Mouse (Mus musculus) liver, embryonic 14.5 days (tissue): ENCODE measurements around the gene Jmy. TPM values are rescaled to one million over a fixed set of nuclear protein-coding genes. Genes with fewer than 3 reads are reported as not detected.

ENCODE experiments used
- ATAC-seq: fragments of 200-750 bp; cut with Nextera tagmentation; 2 replicates; pipeline ENCODE4 v1.8.0; 2017; ENCODE audit warnings: moderate number of reproducible peaks, mild to moderate bottlenecking, moderate library complexity; ENCODE audit not compliant: insufficient read depth
- DNase-seq, 3 experiments: peaks; one replicate each; pipeline ENCODE4 v3.0.0-alpha.2; 2012 to 2013; ENCODE audit warnings: low read depth in 3 of 3, low spot score in 3 of 3
- H3K27ac ChIP-seq: fragments of 300-500 bp; sonication (generic); 2 replicates; pipeline ENCODE4 v1.5.1; 2014; ENCODE audit warnings: moderate library complexity, mild to moderate bottlenecking, control low read depth, inconsistent platforms
- H3K27me3 ChIP-seq: fragments of 300-500 bp; sonication (generic); 2 replicates; pipeline ENCODE4 v1.6.1; 2014; ENCODE audit warnings: mild to moderate bottlenecking, low read length, moderate library complexity; ENCODE audit not compliant: control insufficient read depth, insufficient read depth
- H3K36me3 ChIP-seq: fragments of 300-500 bp; sonication (generic); replicated peaks from 2 replicates; pipeline ENCODE4 v1.6.1; 2014; ENCODE audit warnings: low read depth; ENCODE audit not compliant: control insufficient read depth, insufficient read depth
- H3K4me1 ChIP-seq, 2 experiments: fragments of 200-500 bp in 1 of 2; fragments of 300-500 bp in 1 of 2; sonication (generic) in 1 of 2; replicated peaks; 2 replicates each; pipeline ENCODE4 v1.6.1; 2012 to 2014; ENCODE audit warnings: antibody characterized with exemption in 1 of 2, inconsistent platforms in 1 of 2, low read length in 1 of 2; ENCODE audit not compliant: control insufficient read depth in 2 of 2, insufficient read depth in 2 of 2
- H3K4me2 ChIP-seq: fragments of 300-500 bp; sonication (generic); 2 replicates; pipeline ENCODE4 v1.6.1; 2014; ENCODE audit warnings: low read depth, mild to moderate bottlenecking, control low read depth, moderate library complexity
- H3K4me3 ChIP-seq, 2 experiments: fragments of 200-500 bp in 1 of 2; fragments of 300-500 bp in 1 of 2; sonication (generic) in 1 of 2; 2 replicates each; pipeline ENCODE4 v1.5.1; 2012 to 2014; ENCODE audit warnings: low read depth in 2 of 2, low read length in 2 of 2, mild to moderate bottlenecking in 2 of 2, control low read depth in 1 of 2, inconsistent platforms in 1 of 2, moderate library complexity in 1 of 2; ENCODE audit not compliant: insufficient read depth in 1 of 2
- H3K9ac ChIP-seq: fragments of 300-500 bp; sonication (generic); replicated peaks from 2 replicates; pipeline ENCODE4 v1.6.1; 2014; ENCODE audit warnings: mild to moderate bottlenecking, control low read depth, moderate library complexity
- H3K9me3 ChIP-seq: fragments of 300-500 bp; sonication (generic); 2 replicates; pipeline ENCODE4 v1.6.1; 2016; ENCODE audit warnings: low read length, mixed read lengths; ENCODE audit not compliant: control insufficient read depth
- CTCF ChIP-seq: IDR thresholded peaks from 2 replicates; pipeline ENCODE4 v1.5.1; 2016; ENCODE audit warnings: antibody characterized with exemption, low read depth, control low read depth
- EP300 ChIP-seq: IDR thresholded peaks from 2 replicates; pipeline ENCODE4 v1.6.1; 2016; ENCODE audit warnings: antibody characterized with exemption, low read depth
- WGBS: fragments of 180-500 bp; shearing (Covaris S2); extraction: QIAGEN DNeasy Blood & Tissue Kit; methylation state at CpG from one replicate; pipeline ENCODE4 v1.1.7; 2014; ENCODE audit not compliant: insufficient replicate concordance; 5-methylcytosine and 5-hydroxymethylcytosine counted together
- polyA plus RNA-seq, 2 experiments: library from polyadenylated mRNA; depleted of rRNA in 1 of 2; stranded (reverse) in 1 of 2; unstranded in 1 of 2; fragments of >200 nt; fragmentation: Nextera tagmentation in 1 of 2; extraction: Ambion mirVana in 1 of 2; gene quantifications; 2 replicates each; pipeline versions ENCODE4 v1.2.1 to v1.2.3; 2012 to 2014

Jmy gene
- polyA plus RNA-seq, 2 experiments: 2.3 to 2.8 TPM

DNA sequence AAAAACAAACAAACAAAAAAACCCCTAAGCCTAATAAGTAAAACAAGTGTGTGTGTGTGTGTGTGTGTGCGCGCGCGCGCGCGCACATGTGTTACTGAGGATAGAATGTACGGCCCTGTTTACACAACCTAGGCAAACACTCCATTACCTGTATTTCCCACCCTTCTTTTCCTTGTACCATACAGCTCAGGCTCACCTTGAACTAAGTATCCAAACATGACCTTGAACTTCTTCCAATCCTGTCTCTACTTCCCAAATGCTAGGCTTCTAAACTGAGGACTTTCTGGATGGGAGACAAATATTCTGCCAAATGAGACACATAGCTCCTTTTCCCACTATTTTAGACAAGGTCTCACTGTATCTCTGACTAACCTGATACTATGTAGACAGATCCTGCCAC is 11.9 kb downstream of the Jmy start:
- ATAC-seq (no peak), DNase-seq (no peak)
- Histone ChIP-seq H3K9me3 (no peaks in the 10 kb centered on the region), H3K4me1 (peaks cover 2% of the 10 kb centered on the region in 2 experiments; a peak in 3 of 4 replicates), H3K9ac (no peak overlapping the region), H3K27ac (no peak overlapping the region), H3K36me3 (peaks cover 4% of the 10 kb centered on the region), H3K4me3 (no peak overlapping the region), H3K4me2 (no peak overlapping the region), H3K27me3 (no peaks in the 10 kb centered on the region)
- TF ChIP-seq CTCF: no peak
- TF ChIP-seq EP300: no peak
- 89% methylated on average over 8 of the region's 8 CpGs for WGBS

DNA sequence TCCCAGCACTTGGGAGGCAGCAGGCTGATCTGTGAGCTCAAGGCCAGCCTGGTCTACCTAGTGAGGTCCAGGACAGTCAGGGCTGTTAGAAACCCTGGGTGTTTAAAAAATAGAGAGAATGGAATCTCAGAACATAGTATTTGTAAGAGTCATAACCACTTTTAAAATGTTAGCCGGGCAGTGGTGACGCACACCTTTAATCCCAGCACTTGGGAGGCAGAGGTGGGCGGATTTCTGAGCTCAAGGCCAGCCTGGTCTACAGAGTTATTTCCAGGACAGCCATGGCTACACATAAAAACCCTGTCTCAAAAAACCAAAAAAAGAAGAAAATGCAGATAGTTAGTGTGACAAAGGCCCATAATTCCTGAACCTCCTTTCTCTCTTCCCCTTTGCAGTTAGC is 15.3 kb downstream of the Jmy start:
- H3K4me2 ChIP-seq: no peak overlapping the region
- DNase-seq (no peak), ATAC-seq (no peak)
- no peaks in the 10 kb centered on the region for H3K9me3 ChIP-seq
- no peaks in the 10 kb centered on the region; the same call in none of the 2 replicates for H3K36me3 ChIP-seq
- H3K4me1 ChIP-seq: peaks cover 2% of the 10 kb centered on the region in 2 experiments; a peak in 2 of 4 replicates
- no peak overlapping the region for H3K9ac ChIP-seq
- TF ChIP-seq CTCF: no peak
- no peak for TF ChIP-seq EP300
- H3K27me3 ChIP-seq: no peaks in the 10 kb centered on the region
- no peak overlapping the region for H3K27ac ChIP-seq
- H3K4me3 ChIP-seq: no peak overlapping the region
- WGBS: 84% methylated on average over 3 of the region's 3 CpGs

DNA sequence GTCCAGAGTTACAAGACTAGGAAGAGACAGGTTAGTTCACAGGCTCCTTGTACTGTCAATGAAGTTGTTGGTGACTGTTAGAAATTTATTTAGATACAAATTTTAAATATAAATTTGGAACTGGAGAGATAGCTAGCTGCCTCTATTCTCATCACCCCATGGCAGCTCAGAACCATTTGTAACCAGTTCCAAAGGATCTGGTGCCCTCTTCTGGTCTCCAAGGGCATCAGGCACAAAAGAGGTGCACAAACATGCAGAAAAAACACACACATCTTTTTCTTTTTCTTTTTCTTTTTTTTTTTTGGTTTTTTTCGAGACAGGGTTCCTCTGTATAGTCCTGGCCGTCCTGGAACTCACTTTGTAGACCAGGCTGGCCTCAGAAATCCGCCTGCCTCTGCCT is 18.5 kb downstream of the Jmy start:
- H3K27ac ChIP-seq: no peak overlapping the region
- DNase-seq (no peak), ATAC-seq (no peak)
- H3K9me3 ChIP-seq: no peaks in the 10 kb centered on the region
- WGBS: 68% methylated on average over 3 of the region's 3 CpGs
- peak; percentile 56 for TF ChIP-seq CTCF
- TF ChIP-seq EP300: no peak
- H3K36me3 ChIP-seq: no peaks in the 10 kb centered on the region; the same call in 1 of the 2 replicates
- no peak overlapping the region for H3K4me3 ChIP-seq
- no peak overlapping the region for H3K4me2 ChIP-seq
- no peak overlapping the region for H3K9ac ChIP-seq
- no peaks in the 10 kb centered on the region for H3K4me1 ChIP-seq
- no peaks in the 10 kb centered on the region for H3K27me3 ChIP-seq

DNA sequence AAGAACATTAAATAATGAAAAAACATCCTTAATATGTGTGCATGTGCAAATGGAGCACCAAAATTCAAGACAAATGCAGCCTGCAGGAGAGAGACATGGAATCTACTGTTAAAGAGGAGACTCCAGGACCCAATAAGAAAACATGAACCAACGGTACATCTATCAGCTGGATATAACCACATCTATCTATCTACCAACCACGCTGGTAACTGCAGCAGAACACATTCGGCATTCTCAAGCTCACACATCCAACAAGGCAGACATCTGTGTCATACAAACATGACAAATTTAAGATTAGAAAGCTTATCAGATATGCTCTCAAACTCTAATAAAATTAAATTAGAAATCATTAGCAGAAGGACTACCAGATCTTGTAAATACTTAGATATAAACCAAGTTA is 21.3 kb downstream of the Jmy start:
- Histone ChIP-seq H3K27ac (no peak overlapping the region), H3K4me2 (no peak overlapping the region), H3K4me1 (no peaks in the 10 kb centered on the region), H3K9ac (no peak overlapping the region), H3K4me3 (no peak overlapping the region), H3K36me3 (no peaks in the 10 kb centered on the region; the same call in 1 of the 2 replicates), H3K9me3 (no peaks in the 10 kb centered on the region), H3K27me3 (no peaks in the 10 kb centered on the region)
- DNase-seq (no peak), ATAC-seq (no peak)
- no peak for TF ChIP-seq EP300
- 39% methylated on average over 3 of the region's 3 CpGs for WGBS

DNA sequence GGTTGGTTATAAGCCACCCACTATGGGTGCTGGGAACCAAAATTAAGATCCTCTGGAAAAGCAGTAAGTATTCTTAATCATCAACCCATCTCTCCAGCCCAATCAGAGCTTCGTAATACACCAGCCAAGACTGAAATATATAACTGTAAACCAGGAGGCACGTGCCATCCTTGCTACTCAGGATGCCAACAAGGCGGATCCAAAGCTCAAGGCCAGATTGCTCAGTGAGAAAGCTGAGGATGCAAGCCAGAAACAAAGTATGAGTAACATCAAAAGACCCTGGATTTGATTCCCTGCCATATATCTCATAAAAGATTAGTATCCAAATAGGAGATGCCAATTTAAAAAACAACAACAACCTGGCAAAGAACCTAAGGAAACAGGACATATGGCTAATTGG is 31.3 kb downstream of the Jmy start:
- 87% methylated on average over 3 of the region's 3 CpGs for WGBS
- TF ChIP-seq CTCF (no peak), EP300 (no peak)
- Histone ChIP-seq H3K4me2 (no peak overlapping the region), H3K9ac (no peak overlapping the region), H3K4me1 (no peaks in the 10 kb centered on the region), H3K27ac (no peak overlapping the region), H3K36me3 (peaks cover 12% of the 10 kb centered on the region), H3K27me3 (no peaks in the 10 kb centered on the region), H3K9me3 (no peaks in the 10 kb centered on the region), H3K4me3 (no peak overlapping the region)
- ATAC-seq (no peak), DNase-seq (no peak)
